Mouse (Mus musculus) adrenal gland, postnatal 25 days (tissue): ENCODE measurements around the gene Mmel1. TPM values are rescaled to one million over a fixed set of nuclear protein-coding genes. Genes with fewer than 3 reads are reported as not detected.
A peak's percentile ranks its signal among the peaks of the same experiment; 100 is the strongest.

Source experiments
- DNase-seq: peaks from one replicate; pipeline ENCODE4 v3.0.0; 2021; ENCODE audit warnings: mixed read lengths
- total RNA-seq: library from RNA; stranded (reverse); gene quantifications from 2 replicates; pipeline ENCODE4 v1.2.3, GENCODE M21; 2021

Mmel1 gene
- total RNA-seq, 1 experiment from 2014 or later: 6.2 TPM

GRCm38 (mm10) chr4:154864271-154864771, 5.1 kb upstream of the Mmel1 start:
- peak; percentile 94 for DNase-seq

GRCm38 (mm10) chr4:154864961-154865760, 4.2 kb upstream of the Mmel1 start:
- DNase-seq: no peak

GRCm38 (mm10) chr4:154866391-154866790, 3.0 kb upstream of the Mmel1 start:
- DNase-seq: no peak

- DNase-seq: no peak
Measured at GRCm38 (mm10) chr4:154867257-154867656, 2.1 kb upstream of the Mmel1 start.

- no peak for DNase-seq
Measured at GRCm38 (mm10) chr4:154870721-154871120, 1.3 kb downstream of the Mmel1 start.

GRCm38 (mm10) chr4:154871757-154872251, 2.4 kb downstream of the Mmel1 start:
- no peak for DNase-seq

- DNase-seq: no peak
Measured at GRCm38 (mm10) chr4:154873186-154873585, 3.8 kb downstream of the Mmel1 start.

GRCm38 (mm10) chr4:154877864-154878548, 8.6 kb downstream of the Mmel1 start:
- peak; percentile 95 for DNase-seq

GRCm38 (mm10) chr4:154880730-154881129, 11.3 kb downstream of the Mmel1 start:
- DNase-seq: no peak

GRCm38 (mm10) chr4:154882014-154882659, 12.8 kb downstream of the Mmel1 start:
- DNase-seq: no peak

- DNase-seq: no peak
Measured at GRCm38 (mm10) chr4:154885416-154885815, 16.0 kb downstream of the Mmel1 start.

GRCm38 (mm10) chr4:154886876-154887592, 17.6 kb downstream of the Mmel1 start:
- no peak for DNase-seq

GRCm38 (mm10) chr4:154887593-154888250, 18.3 kb downstream of the Mmel1 start:
- DNase-seq: no peak

GRCm38 (mm10) chr4:154890887-154891286, 21.5 kb downstream of the Mmel1 start:
- no peak for DNase-seq

- no peak for DNase-seq
Measured at GRCm38 (mm10) chr4:154895549-154895948, 26.2 kb downstream of the Mmel1 start.

GRCm38 (mm10) chr4:154897676-154898465, 28.5 kb downstream of the Mmel1 start:
- DNase-seq: no peak

- DNase-seq: peak; percentile 80
Measured at GRCm38 (mm10) chr4:154898506-154899446, 29.4 kb downstream of the Mmel1 start, which contains the start of gene Fam213b. Gene Fam213b, minus strand, starts transcription at chr4:154899135.

GRCm38 (mm10) chr4:154902371-154902770, 33.0 kb downstream of the Mmel1 start:
- no peak for DNase-seq
